Mouse (Mus musculus) liver, adult 2 months (tissue): ENCODE measurements around the gene Hnf4a. TPM values are rescaled to one million over a fixed set of nuclear protein-coding genes. Genes with fewer than 3 reads are reported as not detected.

Source experiments
- DNase-seq: peaks from one replicate; pipeline ENCODE4 v3.0.0-alpha.2; 2011; ENCODE audit warnings: low read depth, low spot score; ENCODE audit errors: extremely low read depth
- H3K27ac ChIP-seq: fragments of 200-500 bp; replicated peaks from 2 replicates; pipeline ENCODE4 v1.5.1; 2012; ENCODE audit warnings: low read depth, mild to moderate bottlenecking, control low read depth, inconsistent platforms, low read length; ENCODE audit not compliant: insufficient read depth
- H3K27me3 ChIP-seq: fragments of 200-500 bp; 2 replicates; pipeline ENCODE4 v1.6.1; 2012; ENCODE audit warnings: mild to moderate bottlenecking, moderate library complexity, low read length, inconsistent platforms; ENCODE audit not compliant: control insufficient read depth, insufficient read depth
- H3K36me3 ChIP-seq: fragments of 200-500 bp; 2 replicates; pipeline ENCODE4 v1.6.1; 2012; ENCODE audit warnings: low read length, inconsistent platforms; ENCODE audit not compliant: control insufficient read depth, insufficient read depth
- H3K4me1 ChIP-seq: fragments of 200-500 bp; 2 replicates; pipeline ENCODE4 v1.6.1; 2011; ENCODE audit warnings: low read length; ENCODE audit not compliant: control insufficient read depth, insufficient read depth
- H3K4me3 ChIP-seq: fragments of 200-500 bp; 2 replicates; pipeline ENCODE4 v1.5.1; 2011; ENCODE audit warnings: low read depth, mild to moderate bottlenecking, control low read depth, low read length, moderate library complexity; ENCODE audit not compliant: insufficient read depth
- H3K79me2 ChIP-seq: fragments of 200-500 bp; 2 replicates; pipeline ENCODE4 v1.6.1; 2012; ENCODE audit warnings: inconsistent platforms, mild to moderate bottlenecking, low read length, moderate library complexity; ENCODE audit not compliant: control insufficient read depth, insufficient read depth
- H3K9ac ChIP-seq: fragments of 200-500 bp; 2 replicates; pipeline ENCODE4 v1.6.1; 2012; ENCODE audit warnings: low read depth, mild to moderate bottlenecking, control low read depth, inconsistent platforms, low read length
- CTCF ChIP-seq: fragments of 200-500 bp; IDR thresholded peaks from 2 replicates; pipeline ENCODE4 v1.5.1; 2011; ENCODE audit warnings: low read depth, low read length, control low read depth
- POLR2A ChIP-seq: fragments of 200-500 bp; IDR thresholded peaks from 2 replicates; pipeline ENCODE4 v1.6.1; 2011; ENCODE audit warnings: low read length, control low read depth; ENCODE audit not compliant: insufficient read depth; ENCODE audit errors: extremely low read depth
- WGBS: fragments of 180-500 bp; shearing (Covaris S2); methylation state at CpG from one replicate; pipeline ENCODE4 v1.1.7; 2018; 5-methylcytosine and 5-hydroxymethylcytosine counted together
- polyA plus RNA-seq: library from polyadenylated mRNA; depleted of rRNA; stranded (reverse); fragments of >200 nt; gene quantifications from 2 replicates; pipeline ENCODE4 v1.2.3, GENCODE M21; 2012
- total RNA-seq: library from RNA; depleted of rRNA; stranded (reverse); fragments of >200 nt; gene quantifications from 2 replicates; pipeline ENCODE4 v1.2.3, GENCODE M21; 2014

The Hnf4a gene
- total and polyA plus RNA-seq, 2 experiments: 164 to 260 TPM

DNA sequence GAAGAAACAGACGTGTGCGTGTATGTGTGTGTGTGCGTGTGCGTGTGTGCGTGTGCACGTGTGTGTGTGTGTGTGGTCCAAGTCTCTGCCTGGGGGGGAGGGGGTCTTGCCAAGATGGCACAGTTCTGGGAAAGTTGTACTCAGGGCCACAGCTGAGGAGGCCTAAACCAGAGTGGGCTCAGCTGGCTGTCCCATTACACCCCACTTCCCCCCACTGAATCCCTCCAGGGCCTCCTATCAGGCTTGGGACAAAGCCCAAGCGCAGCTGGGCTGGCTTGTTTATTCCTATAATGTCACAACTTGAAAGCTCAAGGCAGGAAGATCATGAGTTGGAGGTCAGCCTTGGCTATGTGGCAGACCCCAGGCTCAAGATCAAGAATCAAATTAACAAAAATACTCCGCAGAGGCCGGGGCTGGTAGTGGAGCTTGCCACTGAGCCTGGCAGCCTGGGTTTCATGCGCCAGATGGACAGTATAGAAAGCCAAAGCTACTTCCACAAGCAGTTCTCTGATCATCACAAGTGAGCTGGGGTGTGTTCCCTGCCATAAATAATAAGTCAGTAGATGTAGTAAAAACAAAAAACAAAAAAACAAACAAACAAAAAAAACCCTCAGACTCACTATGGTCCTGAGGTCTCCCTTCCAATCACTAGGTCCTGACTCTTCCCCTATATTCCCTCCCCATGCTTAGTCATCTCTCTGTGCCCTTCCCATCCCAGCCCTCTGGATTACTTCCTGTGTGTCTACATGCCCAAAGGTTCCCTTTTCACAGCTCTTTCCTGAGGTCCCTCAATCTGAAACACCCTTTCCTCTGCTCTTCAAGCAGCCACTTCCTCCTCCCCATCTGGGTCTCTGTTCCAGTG is 76.8 kb downstream of the Hnf4a start:
- no peak overlapping the region for H3K4me3 ChIP-seq
- H3K79me2 ChIP-seq: no peaks in the 10 kb centered on the region
- peak overlapping the region; percentile 50; the same call in 1 of the 2 replicates for H3K27ac ChIP-seq
- H3K4me1 ChIP-seq: peaks cover 32% of the 10 kb centered on the region
- H3K27me3 ChIP-seq: no peaks in the 10 kb centered on the region
- H3K9ac ChIP-seq: no peak overlapping the region
- DNase-seq: no peak
- no peak for TF ChIP-seq POLR2A
- TF ChIP-seq CTCF: no peak
- no peaks in the 10 kb centered on the region for H3K36me3 ChIP-seq
- WGBS: 95% methylated on average over 10 of the region's 10 CpGs

DNA sequence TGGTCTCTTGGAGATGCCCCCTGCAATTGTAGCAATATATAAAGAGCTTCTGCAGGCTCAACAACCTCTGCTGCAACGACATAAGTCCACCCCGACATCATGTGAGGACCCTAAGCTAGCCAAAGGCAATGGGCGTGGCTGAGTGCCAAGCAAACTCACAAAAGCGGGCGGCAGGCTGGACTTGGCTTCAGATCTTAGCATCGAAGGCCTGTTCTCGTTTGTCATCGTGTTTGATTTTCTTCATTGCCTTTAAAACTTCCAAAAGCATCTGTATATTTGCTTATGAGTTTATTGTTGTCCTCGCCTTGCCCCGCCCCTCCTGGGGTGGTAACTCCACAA is 77.4 kb downstream of the Hnf4a start:
- peak overlapping the region; percentile 22; the same call in 1 of the 2 replicates for H3K9ac ChIP-seq
- no peaks in the 10 kb centered on the region for H3K27me3 ChIP-seq
- H3K4me3 ChIP-seq: no peak overlapping the region
- 40% methylated on average over 10 of the region's 10 CpGs for WGBS
- no peaks in the 10 kb centered on the region for H3K36me3 ChIP-seq
- peak; percentile 58 for DNase-seq
- no peaks in the 10 kb centered on the region for H3K79me2 ChIP-seq
- H3K27ac ChIP-seq: peak overlapping the region; percentile 50
- H3K4me1 ChIP-seq: peaks cover 36% of the 10 kb centered on the region
- TF ChIP-seq POLR2A (no peak), CTCF (no peak)

DNA sequence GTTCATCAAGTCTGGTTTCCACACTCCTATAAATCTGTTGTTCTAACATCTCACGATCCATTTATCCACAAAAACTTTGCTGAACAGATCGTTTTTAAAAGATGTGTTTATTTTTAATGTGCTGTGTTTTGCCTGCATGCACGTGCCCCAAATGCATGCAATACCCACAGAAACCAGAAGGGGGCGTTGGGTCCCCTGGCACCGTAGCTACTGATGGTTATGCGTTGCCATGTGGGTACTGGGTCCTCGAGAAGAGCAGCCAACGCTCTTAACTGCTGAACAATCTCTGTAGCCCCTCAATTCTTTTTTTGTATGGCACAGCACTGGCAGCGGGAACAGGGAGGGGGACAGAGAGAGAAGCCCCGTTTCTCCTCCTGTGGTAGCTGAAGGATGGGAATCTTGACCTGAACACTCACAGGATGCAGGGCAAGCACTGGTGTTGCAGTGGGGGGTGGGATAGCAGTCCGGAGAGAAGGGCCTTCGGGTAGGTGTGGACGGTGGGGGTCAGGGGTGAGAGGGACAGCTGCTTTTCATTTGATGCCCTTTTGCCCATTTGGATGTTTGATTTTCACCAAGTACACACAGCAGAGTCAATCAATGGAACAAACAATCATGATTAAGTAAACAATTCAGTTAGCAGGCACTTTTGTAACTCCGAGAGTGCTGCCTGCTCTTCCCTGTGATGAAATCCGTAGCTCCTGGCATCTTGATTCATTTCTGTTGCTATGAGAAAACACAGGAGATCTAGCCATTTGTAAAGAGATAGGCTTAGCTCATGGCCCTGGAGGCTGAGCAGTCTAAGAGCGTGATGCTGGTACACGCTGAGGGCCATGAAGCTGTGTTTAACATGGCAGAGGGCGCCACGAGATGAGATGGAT is 80.0 kb downstream of the Hnf4a start:
- peak overlapping the region; percentile 95 for H3K27ac ChIP-seq
- WGBS: 13% methylated on average over 19 of the region's 19 CpGs
- no peak overlapping the region for H3K4me3 ChIP-seq
- peaks cover 35% of the 10 kb centered on the region for H3K4me1 ChIP-seq
- no peaks in the 10 kb centered on the region for H3K36me3 ChIP-seq
- H3K9ac ChIP-seq: peak overlapping the region; percentile 67
- no peaks in the 10 kb centered on the region for H3K27me3 ChIP-seq
- no peaks in the 10 kb centered on the region for H3K79me2 ChIP-seq
- TF ChIP-seq CTCF: peak; percentile 89
- TF ChIP-seq POLR2A: no peak
- DNase-seq: peak; percentile 99

- H3K27ac ChIP-seq: peak overlapping the region; percentile 95
- H3K9ac ChIP-seq: peak overlapping the region; percentile 67
- no peaks in the 10 kb centered on the region for H3K79me2 ChIP-seq
- DNase-seq: no peak
- H3K36me3 ChIP-seq: no peaks in the 10 kb centered on the region
- TF ChIP-seq CTCF (no peak), POLR2A (no peak)
- H3K4me1 ChIP-seq: peaks cover 37% of the 10 kb centered on the region
- 26% methylated on average over 5 of the region's 5 CpGs for WGBS
- no peaks in the 10 kb centered on the region for H3K27me3 ChIP-seq
- H3K4me3 ChIP-seq: no peak overlapping the region
These were observed 80.9 kb downstream of the Hnf4a start for GRCm38 (mm10) chr2:163587506-163587905.

DNA sequence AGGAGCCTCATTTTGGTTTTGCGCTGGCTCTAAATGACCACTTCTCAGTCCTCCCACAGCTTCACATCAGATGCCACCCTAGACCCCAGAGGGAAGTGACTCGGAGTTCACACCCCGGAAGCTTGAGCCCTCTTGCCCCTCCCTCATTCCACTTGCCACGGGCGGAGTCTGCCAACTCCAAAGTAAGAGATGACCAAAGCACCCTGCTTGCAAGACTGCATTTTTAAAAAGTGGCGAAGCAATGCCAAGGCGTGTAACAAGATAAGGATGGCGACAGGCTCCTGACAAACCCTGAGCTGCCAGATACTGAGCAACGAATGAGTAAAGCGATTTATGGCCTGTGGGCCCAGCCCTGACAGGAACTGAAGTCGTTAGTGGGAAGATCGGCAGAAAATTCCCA is 83.6 kb downstream of the Hnf4a start:
- no peak overlapping the region for H3K9ac ChIP-seq
- H3K27ac ChIP-seq: peak overlapping the region; percentile 97
- H3K36me3 ChIP-seq: no peaks in the 10 kb centered on the region
- H3K4me3 ChIP-seq: no peak overlapping the region
- no peak for TF ChIP-seq CTCF
- TF ChIP-seq POLR2A: no peak
- H3K27me3 ChIP-seq: no peaks in the 10 kb centered on the region
- 84% methylated on average over 12 of the region's 12 CpGs for WGBS
- no peak for DNase-seq
- H3K4me1 ChIP-seq: peaks cover 42% of the 10 kb centered on the region
- H3K79me2 ChIP-seq: no peaks in the 10 kb centered on the region

DNA sequence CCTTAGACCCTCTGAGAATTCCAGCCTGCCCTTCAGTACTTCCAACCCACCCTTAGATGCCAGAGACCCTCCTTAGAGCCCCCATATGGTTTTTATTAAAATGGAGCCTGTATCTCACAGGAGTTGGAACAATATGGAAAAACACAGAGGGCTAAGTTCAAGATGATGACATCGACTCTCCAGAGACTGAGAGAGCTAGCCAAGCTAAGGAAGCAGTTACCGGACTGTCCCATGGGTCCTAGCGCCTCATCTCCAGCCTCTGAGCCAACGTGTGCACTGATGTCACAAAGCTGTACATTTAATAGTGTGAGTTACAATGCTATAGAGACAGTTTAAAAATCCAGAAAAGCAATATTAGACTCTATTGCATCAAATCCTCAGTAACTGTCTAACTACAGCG is 84.4 kb downstream of the Hnf4a start:
- peak; percentile 84 for DNase-seq
- no peaks in the 10 kb centered on the region for H3K27me3 ChIP-seq
- TF ChIP-seq POLR2A (no peak), CTCF (no peak)
- H3K79me2 ChIP-seq: no peaks in the 10 kb centered on the region
- no peak overlapping the region for H3K4me3 ChIP-seq
- 39% methylated on average over 5 of the region's 5 CpGs for WGBS
- no peak overlapping the region for H3K9ac ChIP-seq
- no peaks in the 10 kb centered on the region for H3K36me3 ChIP-seq
- H3K27ac ChIP-seq: peak overlapping the region; percentile 97
- H3K4me1 ChIP-seq: peaks cover 48% of the 10 kb centered on the region
